In the genomic region with DNA sequence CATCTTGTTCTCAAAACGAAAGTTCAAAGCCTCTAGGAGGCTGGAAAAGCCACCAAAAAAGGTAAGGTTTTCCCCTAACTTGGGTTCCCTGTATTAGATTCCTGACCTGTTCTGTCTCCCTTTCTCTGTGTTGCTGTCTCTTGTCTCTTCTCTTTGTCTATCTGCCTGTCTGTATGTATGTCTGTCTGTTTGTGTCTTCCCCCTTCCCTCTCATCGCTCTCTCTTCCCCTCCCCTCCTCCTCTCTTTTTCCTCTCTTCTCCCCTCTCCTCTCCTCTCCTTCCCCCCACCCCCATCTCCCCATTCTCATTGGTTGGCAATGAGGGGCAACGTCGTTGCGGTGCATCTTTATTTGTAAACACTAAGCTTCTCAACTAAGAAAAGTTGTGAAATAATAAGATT, we compare ENCODE assay signal across 8 mouse cellular contexts. TPM values are rescaled to one million over a fixed set of nuclear protein-coding genes. Genes with fewer than 3 reads are reported as not detected.
DNase-seq lines count a peak whose midpoint lies in the region; ATAC-seq and TF ChIP-seq lines count a peak whose summit lies in the region.

A gene (minus strand): TSS at position 101 of the 400 bp plus-strand sequence.

- peak within 1 kb of the TSS; percentile 88 for H3K4me3 ChIP-seq in spleen, adult 2 months (ENCODE audit: extremely low read depth, insufficient read depth, insufficient read length)
- H3K4me3 ChIP-seq in embryonic facial prominence, embryonic 14.5 days (ENCODE audit: low read depth, low read length) = peak within 1 kb of the TSS; percentile 69
- H3K4me3 ChIP-seq in liver, embryonic 12.5 days = peak within 1 kb of the TSS; percentile 87
- peak within 1 kb of the TSS; percentile 80 for H3K4me3 ChIP-seq in stomach, postnatal 0 days (ENCODE audit: low read depth, low read length)

- no peaks in the 10 kb centered on the region for H3K27me3 ChIP-seq in spleen, adult 2 months (ENCODE audit: control insufficient read depth, insufficient read depth, low read length)
- H3K27me3 ChIP-seq in embryonic facial prominence, embryonic 14.5 days (replicated peaks; ENCODE audit: control insufficient read depth, insufficient read depth, low read length) = no peaks in the 10 kb centered on the region
- no peaks in the 10 kb centered on the region for H3K27me3 ChIP-seq in liver, embryonic 12.5 days (replicated peaks)
- H3K27me3 ChIP-seq in stomach, postnatal 0 days (ENCODE audit: control insufficient read depth, insufficient read depth, low read length) = no peaks in the 10 kb centered on the region

- WGBS in spleen, adult 2 months = 36% methylated on average over 5 of the region's 5 CpGs
- WGBS in embryonic facial prominence, embryonic 14.5 days = 33% methylated on average over 5 of the region's 5 CpGs
- 30% methylated on average over 5 of the region's 5 CpGs for WGBS in liver, embryonic 12.5 days (ENCODE audit: insufficient replicate concordance)
- WGBS in stomach, postnatal 0 days = 23% methylated on average over 5 of the region's 5 CpGs

- no peak for ATAC-seq in embryonic facial prominence, embryonic 14.5 days (ENCODE audit: low read depth)
- no peak for ATAC-seq in hematopoietic stem cell, adult 5-6 weeks (replicated peaks in 1 of 2; ENCODE audit: insufficient read depth in 1 of 2, low FRiP score in 2 of 2, low TSS enrichment in 1 of 2, low read depth in 1 of 2, poor library complexity in 2 of 2, severe bottlenecking in 2 of 2)
- ATAC-seq in liver, embryonic 12.5 days = no peak
- no peak for ATAC-seq in stomach, postnatal 0 days (ENCODE audit: low FRiP score, low TSS enrichment)

- no peak for TF ChIP-seq CTCF in spleen, adult 2 months (IDR thresholded peaks at IDR 0.05; ENCODE audit: extremely low read depth, insufficient read depth, insufficient read length, insufficient replicate concordance)
- no peak for TF ChIP-seq CTCF in stomach, postnatal 0 days (IDR thresholded peaks at IDR 0.05; ENCODE audit: low read depth)

- H3K36me3 ChIP-seq in spleen, adult 2 months (ENCODE audit: control insufficient read depth, insufficient read depth, low read length) = no peaks in the 10 kb centered on the region
- H3K36me3 ChIP-seq in embryonic facial prominence, embryonic 14.5 days (ENCODE audit: control insufficient read depth, insufficient read depth, low read length) = 0 out of 2 replicates have a peak, but pooled peaks cover 5% of the 10 kb centered on the region
- H3K36me3 ChIP-seq in liver, embryonic 12.5 days = peaks cover 9% of the 10 kb centered on the region
- no peaks in the 10 kb centered on the region for H3K36me3 ChIP-seq in stomach, postnatal 0 days (ENCODE audit: control insufficient read depth, insufficient read depth, low read length)

- no peaks in the 10 kb centered on the region for H3K9me3 ChIP-seq in embryonic facial prominence, embryonic 14.5 days (ENCODE audit: control insufficient read depth, low read length)
- H3K9me3 ChIP-seq in liver, embryonic 12.5 days (replicated peaks) = no peaks in the 10 kb centered on the region
- H3K9me3 ChIP-seq in stomach, postnatal 0 days (ENCODE audit: control insufficient read depth, low read length) = no peaks in the 10 kb centered on the region

- H3K4me2 ChIP-seq in embryonic facial prominence, embryonic 14.5 days (ENCODE audit: low read depth, low read length) = peak within 1 kb of the TSS; percentile 79
- peak within 1 kb of the TSS; percentile 93 for H3K4me2 ChIP-seq in liver, embryonic 12.5 days
- H3K4me2 ChIP-seq in stomach, postnatal 0 days (replicated peaks; ENCODE audit: low read depth) = peak within 1 kb of the TSS; percentile 91

- peak within 1 kb of the TSS; percentile 71 for H3K9ac ChIP-seq in embryonic facial prominence, embryonic 14.5 days (ENCODE audit: low read depth, low read length)
- peak within 1 kb of the TSS; percentile 87 for H3K9ac ChIP-seq in liver, embryonic 12.5 days
- peak within 1 kb of the TSS; percentile 75 for H3K9ac ChIP-seq in stomach, postnatal 0 days (ENCODE audit: low read length)

- no peak for TF ChIP-seq EP300 in stomach, postnatal 0 days (optimal IDR thresholded peaks at IDR 0.05)

- no peak for DNase-seq in spleen, adult 2 months (ENCODE audit: low read depth in 1 of 2, low spot score in 2 of 2)
- DNase-seq in spleen, postnatal 4 days (ENCODE audit: low spot score in 2 of 2) = no peak
- DNase-seq in embryonic facial prominence, embryonic 14.5 days (ENCODE audit: low spot score) = no peak
- no peak for DNase-seq in stomach, postnatal 0 days (ENCODE audit: low spot score)
- DNase-seq in cerebellum, postnatal 14 days = no peak
- DNase-seq in yolk sac, embryonic 10.5 days (ENCODE audit: low spot score) = no peak

- peaks cover 17% of the 10 kb centered on the region for H3K4me1 ChIP-seq in spleen, adult 2 months (ENCODE audit: control insufficient read depth, insufficient read depth, insufficient read length)
- peaks cover 22% of the 10 kb centered on the region for H3K4me1 ChIP-seq in embryonic facial prominence, embryonic 14.5 days (ENCODE audit: control insufficient read depth, insufficient read depth, low read length)
- H3K4me1 ChIP-seq in liver, embryonic 12.5 days = peaks cover 38% of the 10 kb centered on the region
- no peaks in the 10 kb centered on the region; the same call in none of the 2 replicates for H3K4me1 ChIP-seq in stomach, postnatal 0 days (replicated peaks; ENCODE audit: control insufficient read depth, insufficient read depth)

- H3K27ac ChIP-seq in spleen, adult 2 months (ENCODE audit: insufficient read depth, low read length) = peak within 1 kb of the TSS; percentile 69
- H3K27ac ChIP-seq in embryonic facial prominence, embryonic 14.5 days (replicated peaks; ENCODE audit: low read depth, low read length) = peak within 1 kb of the TSS; percentile 42
- peak within 1 kb of the TSS; percentile 89 for H3K27ac ChIP-seq in liver, embryonic 12.5 days
- H3K27ac ChIP-seq in stomach, postnatal 0 days (replicated peaks) = no peak within 1 kb of the TSS

- no peak for TF ChIP-seq POLR2A in spleen, adult 2 months (IDR thresholded peaks at IDR 0.05; ENCODE audit: low read depth, low read length)

RNA-seq across cellular contexts. Expression of the gene that starts here (rescaled TPM):
- 27.1 and 53.4 TPM in 2 replicates for polyA plus RNA-seq in spleen, adult 2 months (2012; rRNA removed)
- 13.6 and 14.1 TPM in 2 replicates for polyA plus RNA-seq in embryonic facial prominence, embryonic 14.5 days (2014; fragmentation: Nextera tagmentation; extraction: Ambion mirVana)
- total RNA-seq in hematopoietic stem cell, adult 5-6 weeks (2017) = 31.1 and 42.3 TPM in 2 replicates
- polyA plus RNA-seq in liver, embryonic 12.5 days (2016; fragmentation: Nextera tagmentation; extraction: Ambion mirVana) = 12.1 and 13.0 TPM in 2 replicates
- polyA plus RNA-seq in stomach, postnatal 0 days (2015; fragmentation: Nextera tagmentation; extraction: Ambion mirVana) = 7.7 and 9.4 TPM in 2 replicates
